Mouse (Mus musculus) ovary, adult 18-20 months (tissue): Measurements from ENCODE around the gene Zbtb39.

Source experiments
- DNase-seq: peaks from one replicate; pipeline ENCODE4 v3.0.0; 2022; ENCODE audit warnings: low spot score, mixed read lengths

Zbtb39 gene

GRCm38 (mm10) chr10:127739083-127739660 is at the start of gene Zbtb39:
Gene Zbtb39 (plus strand): TSS chr10:127739538.
- peak; percentile 70 for DNase-seq

GRCm38 (mm10) chr10:127691053-127691452 is 48.3 kb upstream of the Zbtb39 start:
- no peak for DNase-seq

DNA sequence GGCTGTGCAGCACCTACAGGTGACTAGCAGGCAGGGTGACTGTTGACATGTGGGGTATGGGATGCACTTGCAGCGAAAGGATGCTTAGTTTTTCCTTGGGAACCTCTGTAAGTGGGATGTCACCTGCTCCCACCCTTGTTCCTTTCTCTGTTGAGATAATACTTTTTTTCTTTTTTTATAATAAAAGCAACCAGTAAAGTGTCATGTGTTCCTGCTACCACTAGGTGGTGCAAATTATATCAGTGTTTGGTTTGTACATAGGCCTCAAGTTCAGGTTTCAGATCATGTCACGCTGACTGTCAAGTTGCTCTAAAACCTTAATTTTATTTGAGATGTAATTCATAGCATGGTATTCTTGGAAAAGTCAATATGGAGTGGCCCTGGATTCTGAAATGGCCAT is 44.7 kb upstream of the Zbtb39 start:
- DNase-seq, result no peak

DNA sequence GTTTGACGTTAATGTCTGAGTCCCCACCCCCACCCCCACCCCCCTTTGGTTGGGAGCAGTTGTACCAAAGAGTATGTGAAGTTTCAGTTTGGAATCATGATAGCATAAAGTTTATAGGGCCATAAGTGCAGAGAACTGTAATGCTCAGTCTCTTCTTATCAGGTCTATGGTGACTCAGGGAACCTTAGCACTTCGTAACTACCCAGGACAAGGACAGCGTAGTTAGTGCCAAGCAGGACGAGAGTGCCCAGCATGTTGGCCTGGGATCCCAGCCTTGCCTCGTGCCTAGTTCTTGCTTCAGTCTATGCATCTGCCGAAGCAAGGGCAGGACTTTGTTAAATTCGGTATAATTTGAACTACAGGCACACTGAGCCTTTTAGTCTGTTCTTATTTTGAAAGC is 43.6 kb upstream of the Zbtb39 start:
- no peak for DNase-seq

- DNase-seq, result no peak
Measured at GRCm38 (mm10) chr10:127698966-127699365, 40.4 kb upstream of the Zbtb39 start.

- DNase-seq, result no peak
Measured at GRCm38 (mm10) chr10:127703299-127703698, 36.0 kb upstream of the Zbtb39 start.

DNA sequence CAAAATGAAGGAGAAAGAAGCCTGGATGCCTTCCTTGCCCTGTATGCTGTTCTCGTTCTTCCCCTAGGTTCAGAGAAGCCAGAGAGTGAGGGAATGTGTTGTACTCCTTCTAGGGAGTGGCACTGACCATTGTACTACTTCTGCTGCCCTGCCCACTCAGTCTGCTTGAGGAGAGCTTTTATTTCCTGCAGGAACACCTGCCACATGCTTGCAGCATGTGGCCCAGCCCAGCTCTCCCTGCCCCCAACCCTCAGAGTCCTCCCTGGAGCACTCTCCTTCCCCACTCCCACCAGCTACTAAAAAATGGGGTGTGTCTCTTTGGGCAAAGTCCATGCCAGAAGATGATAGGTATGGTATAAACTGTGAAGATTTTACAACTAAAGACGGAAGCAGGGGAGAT is 35.0 kb upstream of the Zbtb39 start:
- no peak for DNase-seq

- no peak for DNase-seq
Measured at GRCm38 (mm10) chr10:127704766-127705220, 34.5 kb upstream of the Zbtb39 start, which contains the start of gene Myo1a. Gene Myo1a (plus strand): TSS chr10:127705170.

GRCm38 (mm10) chr10:127705783-127706182 is 33.6 kb upstream of the Zbtb39 start:
- DNase-seq, result no peak

DNA sequence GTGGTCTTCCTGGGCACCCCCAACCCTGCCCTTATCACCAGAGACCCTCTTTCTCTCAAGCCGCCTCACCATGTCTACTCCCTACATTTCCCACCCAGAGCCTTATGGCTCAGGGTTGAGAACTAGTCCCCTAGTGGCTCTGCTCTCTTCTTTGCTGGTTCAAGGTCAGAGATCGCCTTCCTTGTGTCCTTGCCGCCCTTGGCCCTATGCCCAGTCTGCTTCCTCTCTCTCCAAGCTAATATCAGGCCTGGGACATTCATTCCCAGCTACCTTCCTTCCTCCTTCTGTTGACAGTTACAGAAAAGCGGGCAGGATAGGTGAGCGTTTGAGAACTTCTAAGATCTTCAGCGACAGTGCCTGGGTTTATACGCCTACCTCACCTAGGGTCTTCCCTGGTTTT is 31.6 kb upstream of the Zbtb39 start:
- peak; percentile 71 for DNase-seq

DNA sequence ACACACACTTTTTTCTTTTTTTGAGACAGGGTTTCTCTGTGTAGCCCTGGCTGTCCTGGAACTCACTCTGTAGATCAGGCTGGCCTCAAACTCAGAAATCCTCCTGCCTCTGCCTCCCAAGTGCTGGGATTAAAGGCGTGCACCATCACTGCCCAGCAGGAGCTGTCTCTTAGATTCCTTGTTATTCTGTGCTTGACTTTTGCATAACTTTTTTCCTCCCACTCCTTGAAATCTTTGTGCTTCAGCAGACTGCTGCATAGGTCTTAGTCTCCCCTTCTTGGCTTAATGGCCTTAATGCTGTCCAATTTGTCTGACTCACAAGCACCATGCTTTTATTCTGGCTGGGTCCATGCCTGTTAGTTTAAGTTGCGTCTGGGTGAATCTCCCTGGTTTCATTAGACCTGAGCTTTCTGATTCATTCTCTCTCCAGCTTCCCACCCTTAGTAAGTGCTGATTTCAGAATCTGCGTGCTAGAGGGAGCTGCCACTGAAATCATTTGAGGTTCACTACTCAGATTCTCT is 30.4 kb upstream of the Zbtb39 start:
- no peak for DNase-seq

DNA sequence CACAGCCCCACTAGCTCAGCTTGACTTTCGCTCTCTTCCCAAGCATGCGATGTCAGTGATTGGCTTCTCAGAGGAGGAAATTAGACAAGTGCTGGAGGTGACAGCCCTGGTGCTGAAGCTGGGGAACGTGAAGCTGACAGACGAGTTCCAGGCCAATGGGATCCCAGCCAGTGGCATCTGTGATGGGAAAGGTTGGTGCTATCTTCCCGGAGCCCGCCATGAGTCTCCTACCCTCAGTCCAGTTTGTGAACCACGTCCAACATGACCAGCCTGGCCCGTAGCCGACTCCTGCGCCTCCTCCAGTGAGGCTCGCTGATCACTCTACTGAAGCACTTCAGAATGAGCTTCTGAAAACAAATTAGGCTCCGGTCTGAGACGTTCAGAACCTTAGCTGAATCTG is 29.0 kb upstream of the Zbtb39 start:
- no peak for DNase-seq

DNA sequence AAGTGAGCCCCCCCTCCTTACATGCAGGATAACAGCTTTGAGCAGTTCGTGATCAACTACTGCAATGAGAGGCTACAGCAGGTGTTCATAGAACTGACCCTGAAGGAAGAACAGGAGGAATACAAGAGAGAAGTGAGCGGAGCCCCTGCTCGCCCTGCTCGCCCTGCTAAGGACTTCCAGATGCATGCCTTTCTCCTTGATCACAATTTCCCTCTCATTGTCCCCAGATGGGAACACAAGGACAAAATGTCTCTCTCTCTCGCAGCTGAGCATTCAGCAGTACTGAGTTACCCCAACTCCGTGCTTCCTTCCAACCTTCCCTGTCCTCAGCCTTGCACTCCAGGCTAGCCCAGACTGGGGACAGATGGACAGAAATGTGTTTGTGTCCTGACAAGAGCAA is 26.6 kb upstream of the Zbtb39 start:
- DNase-seq, result no peak

DNA sequence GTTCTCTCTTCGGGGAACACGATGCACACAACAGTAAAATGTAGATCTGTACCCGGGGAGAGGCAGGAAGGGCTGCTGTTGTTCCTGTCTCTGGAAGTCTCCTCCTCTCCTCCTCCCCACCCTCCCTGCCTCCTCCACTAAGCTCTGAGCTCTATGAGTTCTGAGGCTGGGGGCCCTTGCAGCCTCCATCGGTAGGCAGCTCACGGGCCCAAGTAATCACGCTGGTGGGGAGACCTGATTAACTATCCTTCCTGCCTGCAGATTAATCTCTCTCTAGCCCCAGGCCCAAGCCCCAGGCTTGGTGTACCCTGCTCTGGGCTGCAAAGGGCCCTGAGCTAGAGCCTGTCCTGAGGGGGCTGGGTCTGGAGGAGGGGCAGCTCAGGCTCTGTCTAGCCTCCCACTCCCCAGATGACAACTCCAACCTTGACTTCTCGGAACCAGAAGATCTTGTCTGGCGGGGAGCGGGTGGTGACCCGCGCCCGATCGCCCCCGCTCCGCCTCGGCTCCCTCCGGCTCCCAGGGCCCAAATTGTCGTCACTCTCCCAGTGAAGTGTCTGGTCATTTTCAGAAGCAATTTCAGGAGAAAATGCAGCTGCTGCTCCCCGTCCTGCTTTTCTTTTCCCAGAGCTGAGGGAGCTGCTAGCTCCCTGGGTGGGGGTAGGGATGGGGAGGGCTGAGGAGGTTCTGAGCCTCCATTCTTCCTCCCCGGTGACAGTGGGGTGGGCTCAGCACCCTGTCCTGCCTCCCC is 17.5 kb upstream of the Zbtb39 start:
- no peak for DNase-seq

DNA sequence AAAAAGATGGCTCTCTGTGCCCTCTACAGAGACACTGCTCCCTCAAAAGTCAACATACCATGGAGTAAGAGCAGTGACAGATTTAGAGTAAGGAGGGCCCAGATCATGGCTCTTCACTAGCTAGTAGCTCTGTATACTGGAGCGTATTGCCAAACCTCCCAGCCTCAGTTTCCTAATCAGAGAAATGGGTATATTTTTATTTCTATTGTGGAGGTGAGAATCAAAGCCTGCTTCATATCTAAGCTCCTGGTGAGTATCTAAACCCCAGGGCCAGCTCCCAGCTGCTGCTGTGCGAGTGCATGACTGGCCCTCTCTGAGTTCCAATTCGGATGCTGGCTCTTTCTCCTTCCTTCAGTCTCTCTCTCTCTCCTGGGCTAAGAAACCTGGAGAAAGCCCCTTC is 15.2 kb upstream of the Zbtb39 start, which contains the start of gene Tac2:
TSS of gene Tac2 (plus strand) at position 301 of the 400 bp plus-strand sequence.
- DNase-seq, result no peak

- DNase-seq, result no peak
Measured at GRCm38 (mm10) chr10:127725136-127725535, 14.2 kb upstream of the Zbtb39 start.

DNA sequence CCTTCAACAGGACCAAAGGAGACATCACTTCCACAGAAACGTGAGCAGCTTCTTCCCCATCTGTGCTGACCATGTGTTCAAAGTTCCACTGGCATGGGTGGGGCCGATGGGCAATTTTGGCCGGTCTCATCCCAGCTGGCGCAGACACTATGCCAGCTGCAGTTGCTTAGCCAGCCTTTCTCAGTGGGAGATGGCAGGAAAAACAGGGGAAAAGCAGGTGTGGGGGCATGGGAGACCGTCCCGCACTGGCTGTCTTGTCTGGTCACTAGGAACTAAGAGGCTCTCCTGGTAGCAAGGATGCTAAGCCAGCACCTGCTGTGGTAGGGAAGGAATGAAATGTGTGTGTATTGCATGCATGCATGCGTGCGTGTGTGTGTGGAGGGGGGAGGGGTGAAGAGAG is 10.9 kb upstream of the Zbtb39 start:
- DNase-seq, result no peak

DNA sequence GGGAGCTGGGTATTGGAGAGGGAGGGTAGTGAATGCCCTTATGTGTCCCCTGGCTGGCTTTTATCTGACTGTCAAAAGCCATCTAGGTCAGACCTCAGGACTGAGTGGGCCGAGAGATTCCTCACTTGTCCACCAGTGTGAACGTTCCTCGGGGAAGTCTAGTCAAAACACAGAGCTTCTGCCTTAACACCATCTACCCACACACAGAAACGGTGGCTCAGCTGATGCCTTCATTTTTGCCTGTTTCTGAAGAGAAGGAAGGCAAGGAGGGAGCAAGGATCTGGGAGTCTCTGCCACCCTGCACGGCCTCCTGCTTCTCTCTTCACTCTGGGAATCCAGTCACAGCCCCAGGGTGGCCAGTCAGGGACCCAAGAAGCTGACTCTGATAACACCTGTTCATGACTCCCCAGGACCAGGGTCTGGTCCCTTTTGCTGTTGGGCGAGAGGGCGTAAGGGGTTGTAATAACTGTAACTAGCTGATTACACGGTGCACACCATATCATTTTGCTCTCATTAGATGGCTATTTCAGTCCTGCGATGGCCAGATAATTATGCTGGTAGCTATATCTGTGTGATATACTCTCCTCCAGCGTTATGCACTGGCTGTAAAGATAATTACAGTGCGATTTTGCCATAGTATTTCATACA is 8.9 kb upstream of the Zbtb39 start:
- DNase-seq, result no peak

DNA sequence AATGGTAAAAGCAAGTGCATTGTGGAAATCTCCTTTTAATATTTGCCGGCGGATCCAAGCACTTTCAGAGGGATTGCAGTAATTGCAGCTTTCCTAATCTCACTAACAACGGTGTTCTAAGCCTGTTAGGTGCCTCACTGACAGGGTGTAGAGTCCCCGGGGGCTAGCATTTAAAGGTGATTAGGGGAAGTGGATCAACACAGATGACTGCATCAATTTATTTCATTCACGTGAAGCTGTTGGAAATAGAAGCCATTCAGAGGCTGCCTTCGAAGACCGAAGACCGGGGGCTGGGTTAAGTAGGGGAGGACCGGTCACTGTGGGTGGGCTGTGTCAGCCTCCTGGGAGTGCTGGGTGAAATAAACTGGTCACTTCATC is 8.4 kb upstream of the Zbtb39 start:
- DNase-seq, result no peak

DNA sequence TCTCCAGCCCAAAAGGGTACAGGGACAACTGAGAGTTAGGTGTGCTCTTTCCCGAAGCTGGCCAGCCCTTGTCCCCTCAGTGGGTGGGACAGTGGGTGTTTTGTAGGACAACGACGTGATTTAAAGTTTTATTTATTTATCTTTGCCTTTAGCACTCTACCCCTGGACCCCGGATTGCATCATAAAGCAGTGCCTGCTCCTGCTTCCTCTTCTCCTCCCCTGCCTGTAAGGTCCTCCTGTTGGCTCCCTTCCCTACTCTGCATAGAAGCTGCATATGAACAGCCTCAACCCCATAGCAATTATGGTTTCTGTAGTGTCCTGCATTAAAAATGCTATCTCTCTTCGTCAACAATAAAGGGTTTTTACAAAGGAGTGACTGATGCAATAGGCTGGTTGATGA is 7.9 kb upstream of the Zbtb39 start:
- DNase-seq, result no peak

- DNase-seq, result no peak
Measured at GRCm38 (mm10) chr10:127734434-127734833, 4.9 kb upstream of the Zbtb39 start.

DNA sequence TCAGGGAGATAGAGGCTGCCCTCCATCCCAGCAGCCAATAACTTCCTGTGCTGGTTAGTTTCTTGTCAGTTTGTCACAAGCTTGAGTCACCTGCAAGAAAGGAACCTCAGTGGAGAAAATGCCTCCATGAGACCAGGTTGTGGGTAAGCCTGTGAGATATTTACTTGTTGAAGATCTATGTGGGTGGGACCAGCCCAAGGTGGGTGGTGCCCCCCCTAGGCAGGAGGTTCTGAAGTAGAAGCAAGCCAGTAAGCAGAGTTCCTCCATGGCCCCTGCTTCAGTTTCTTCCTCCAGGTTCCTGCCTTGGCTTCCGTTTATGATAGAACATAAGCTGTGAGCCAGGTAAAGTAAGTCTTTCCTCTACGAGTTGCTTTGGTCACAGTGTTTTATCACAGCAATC is 3.1 kb upstream of the Zbtb39 start:
- DNase-seq, result no peak

GRCm38 (mm10) chr10:127736916-127737315 is 2.4 kb upstream of the Zbtb39 start:
- no peak for DNase-seq
